Mouse (Mus musculus) thymus, postnatal 36 days (tissue): ENCODE measurements around the gene Slc22a6.

ENCODE experiments used
- DNase-seq, 2 experiments: peaks; one replicate each; pipeline ENCODE4 v3.0.0; 2022; ENCODE audit warnings: mixed read lengths in 2 of 2

Gene Slc22a6

GRCm38 (mm10) chr19:8617904-8618303 lies at the start of gene Slc22a6:
Gene Slc22a6 (plus strand): TSS chr19:8618039.
- no peak for DNase-seq

- DNase-seq = peak; percentile 32 to 41
Observed at GRCm38 (mm10) chr19:8569453-8569863, 48.4 kb upstream of the Slc22a6 start.

- no peak for DNase-seq
Observed at GRCm38 (mm10) chr19:8570341-8571040, 47.3 kb upstream of the Slc22a6 start.

- peak; percentile 30 to 56 for DNase-seq
Observed at GRCm38 (mm10) chr19:8571746-8572145, 46.1 kb upstream of the Slc22a6 start.

- DNase-seq = no peak
Observed at GRCm38 (mm10) chr19:8572485-8572884, 45.4 kb upstream of the Slc22a6 start.

GRCm38 (mm10) chr19:8577432-8577831 lies 40.4 kb upstream of the Slc22a6 start:
- DNase-seq = no peak

GRCm38 (mm10) chr19:8578293-8578969 lies 39.4 kb upstream of the Slc22a6 start:
- peak; percentile 56 to 60 for DNase-seq

- no peak for DNase-seq
Observed at GRCm38 (mm10) chr19:8578970-8579342, 38.9 kb upstream of the Slc22a6 start.

- no peak for DNase-seq
Observed at GRCm38 (mm10) chr19:8585298-8585697, 32.5 kb upstream of the Slc22a6 start.

- no peak for DNase-seq
Observed at GRCm38 (mm10) chr19:8585899-8586298, 31.9 kb upstream of the Slc22a6 start.

GRCm38 (mm10) chr19:8586350-8586749 lies 31.5 kb upstream of the Slc22a6 start:
- no peak for DNase-seq

GRCm38 (mm10) chr19:8587315-8587714 lies 30.5 kb upstream of the Slc22a6 start:
- DNase-seq = no peak

GRCm38 (mm10) chr19:8590954-8591353 lies 26.9 kb upstream of the Slc22a6 start, which contains the start of gene Slc22a8:
Gene Slc22a8 (plus strand): TSS chr19:8591254.
- DNase-seq = no peak

GRCm38 (mm10) chr19:8592155-8592554 lies 25.7 kb upstream of the Slc22a6 start:
- peak; percentile 46 to 67 for DNase-seq

GRCm38 (mm10) chr19:8592873-8593408 lies 24.9 kb upstream of the Slc22a6 start:
- DNase-seq = peak; percentile 17 to 25

GRCm38 (mm10) chr19:8593833-8594232 lies 24.0 kb upstream of the Slc22a6 start:
- DNase-seq = no peak

GRCm38 (mm10) chr19:8594518-8594917 lies 23.3 kb upstream of the Slc22a6 start:
- no peak for DNase-seq

- no peak for DNase-seq
Observed at GRCm38 (mm10) chr19:8597269-8597668, 20.6 kb upstream of the Slc22a6 start.

GRCm38 (mm10) chr19:8599229-8599628 lies 18.6 kb upstream of the Slc22a6 start:
- DNase-seq = no peak

GRCm38 (mm10) chr19:8601922-8602321 lies 15.9 kb upstream of the Slc22a6 start:
- DNase-seq = no peak

- no peak for DNase-seq
Observed at GRCm38 (mm10) chr19:8602914-8603313, 14.9 kb upstream of the Slc22a6 start.

GRCm38 (mm10) chr19:8604536-8605240 lies 13.2 kb upstream of the Slc22a6 start:
- DNase-seq = no peak

- DNase-seq = no peak
Observed at GRCm38 (mm10) chr19:8605241-8605558, 12.6 kb upstream of the Slc22a6 start.
